Mouse (Mus musculus) intestine, embryonic 15.5 days (tissue): Measurements from ENCODE around the gene Hpcal1. TPM values are rescaled to one million over a fixed set of nuclear protein-coding genes. Genes with fewer than 3 reads are reported as not detected.

Experiments used
- ATAC-seq: fragments of 200-750 bp; cut with Nextera tagmentation; 2 replicates; pipeline ENCODE4 v1.8.0; 2017; ENCODE audit warnings: moderate TSS enrichment, moderate library complexity
- H3K27ac ChIP-seq: fragments of 300-500 bp; sonication (generic); 2 replicates; pipeline ENCODE4 v1.5.1; 2015; ENCODE audit warnings: mild to moderate bottlenecking, inconsistent platforms
- H3K27me3 ChIP-seq: fragments of 300-500 bp; sonication (generic); replicated peaks from 2 replicates; pipeline ENCODE4 v1.6.1; 2015; ENCODE audit warnings: inconsistent platforms
- H3K36me3 ChIP-seq: fragments of 300-500 bp; sonication (generic); 2 replicates; pipeline ENCODE4 v1.6.1; 2015; ENCODE audit warnings: inconsistent platforms
- H3K4me1 ChIP-seq: fragments of 300-500 bp; sonication (generic); replicated peaks from 2 replicates; pipeline ENCODE4 v1.6.1; 2015; ENCODE audit warnings: inconsistent platforms
- H3K4me2 ChIP-seq: fragments of 300-500 bp; sonication (generic); replicated peaks from 2 replicates; pipeline ENCODE4 v1.6.1; 2015; ENCODE audit warnings: mild to moderate bottlenecking, inconsistent platforms
- H3K4me3 ChIP-seq: fragments of 300-500 bp; sonication (generic); replicated peaks from 2 replicates; pipeline ENCODE4 v1.5.1; 2015; ENCODE audit warnings: inconsistent platforms
- H3K9ac ChIP-seq: fragments of 300-500 bp; sonication (generic); 2 replicates; pipeline ENCODE4 v1.6.1; 2015; ENCODE audit warnings: inconsistent platforms
- H3K9me3 ChIP-seq: fragments of 300-500 bp; sonication (generic); 2 replicates; pipeline ENCODE4 v1.6.1; 2016; ENCODE audit warnings: inconsistent platforms
- WGBS: fragments of 180-500 bp; shearing (Covaris S2); methylation state at CpG from one replicate; pipeline ENCODE4 v1.1.7; 2015; 5-methylcytosine and 5-hydroxymethylcytosine counted together
- polyA plus RNA-seq: library from polyadenylated mRNA; unstranded; fragments of >200 nt; fragmentation: Nextera tagmentation; extraction: Ambion mirVana; gene quantifications from 2 replicates; pipeline ENCODE4 v1.2.1, GENCODE M21; 2015

Gene Hpcal1
- polyA plus RNA-seq, 1 experiment from 2014 or later, result 46.7 TPM

- Histone ChIP-seq H3K4me2 (no peak overlapping the region), H3K4me1 (0 out of 2 replicates have a peak, but pooled peaks cover 3% of the 10 kb centered on the region), H3K9ac (no peak overlapping the region), H3K9me3 (no peaks in the 10 kb centered on the region), H3K36me3 (no peaks in the 10 kb centered on the region), H3K27me3 (no peaks in the 10 kb centered on the region), H3K4me3 (no peak overlapping the region), H3K27ac (no peak overlapping the region)
- WGBS, result 77% methylated on average over 9 of the region's 9 CpGs
- no peak for ATAC-seq
Measured at GRCm38 (mm10) chr12:17663991-17664635, 26.5 kb upstream of the Hpcal1 start.

GRCm38 (mm10) chr12:17665906-17666326, 24.7 kb upstream of the Hpcal1 start:
- WGBS, result 40% methylated on average over 7 of the region's 7 CpGs
- ATAC-seq, result peak; percentile 68
- Histone ChIP-seq H3K9ac (no peak overlapping the region), H3K27ac (no peak overlapping the region), H3K4me2 (no peak overlapping the region), H3K36me3 (no peaks in the 10 kb centered on the region), H3K4me3 (no peak overlapping the region), H3K4me1 (0 out of 2 replicates have a peak, but pooled peaks cover 3% of the 10 kb centered on the region), H3K9me3 (no peaks in the 10 kb centered on the region), H3K27me3 (no peaks in the 10 kb centered on the region)

- Histone ChIP-seq H3K27ac (no peak overlapping the region), H3K4me1 (0 out of 2 replicates have a peak, but pooled peaks cover 3% of the 10 kb centered on the region), H3K27me3 (no peaks in the 10 kb centered on the region), H3K9ac (no peak overlapping the region), H3K36me3 (no peaks in the 10 kb centered on the region), H3K4me3 (no peak overlapping the region), H3K9me3 (no peaks in the 10 kb centered on the region), H3K4me2 (no peak overlapping the region)
- peak; percentile 41; the same call in 1 of the 2 replicates for ATAC-seq
- 68% methylated on average over 2 of the region's 2 CpGs for WGBS
Measured at GRCm38 (mm10) chr12:17666616-17667015, 24.0 kb upstream of the Hpcal1 start.

- WGBS, result 44% methylated on average over 7 of the region's 7 CpGs
- no peak for ATAC-seq
- Histone ChIP-seq H3K27ac (no peak overlapping the region), H3K36me3 (no peaks in the 10 kb centered on the region), H3K4me3 (no peak overlapping the region), H3K27me3 (no peaks in the 10 kb centered on the region), H3K4me2 (no peak overlapping the region), H3K9ac (no peak overlapping the region), H3K4me1 (peaks cover 5% of the 10 kb centered on the region; the same call in 1 of the 2 replicates), H3K9me3 (no peaks in the 10 kb centered on the region)
Measured at GRCm38 (mm10) chr12:17673729-17674128, 16.9 kb upstream of the Hpcal1 start.

- no peak overlapping the region for H3K27ac ChIP-seq
- no peak for ATAC-seq
Measured at GRCm38 (mm10) chr12:17674182-17674812, 16.4 kb upstream of the Hpcal1 start.

GRCm38 (mm10) chr12:17677743-17678142, 12.9 kb upstream of the Hpcal1 start:
- H3K36me3 ChIP-seq, result no peaks in the 10 kb centered on the region
- H3K4me3 ChIP-seq, result no peak overlapping the region
- no peaks in the 10 kb centered on the region for H3K27me3 ChIP-seq
- no peaks in the 10 kb centered on the region for H3K9me3 ChIP-seq
- ATAC-seq, result no peak
- 80% methylated on average over 2 of the region's 2 CpGs for WGBS
- H3K4me2 ChIP-seq, result no peak overlapping the region
- no peak overlapping the region for H3K9ac ChIP-seq
- H3K4me1 ChIP-seq, result peaks cover 5% of the 10 kb centered on the region; the same call in 1 of the 2 replicates
- H3K27ac ChIP-seq, result no peak overlapping the region

More at GRCm38 (mm10) chr12:17674182-17674812, 16.4 kb upstream of the Hpcal1 start:
- Histone ChIP-seq H3K9me3 (no peaks in the 10 kb centered on the region), H3K4me1 (peaks cover 5% of the 10 kb centered on the region; the same call in 1 of the 2 replicates), H3K9ac (no peak overlapping the region), H3K4me2 (no peak overlapping the region), H3K4me3 (no peak overlapping the region), H3K27me3 (no peaks in the 10 kb centered on the region), H3K36me3 (no peaks in the 10 kb centered on the region)
- WGBS, result 48% methylated on average over 6 of the region's 6 CpGs

GRCm38 (mm10) chr12:17679571-17679970, 11.1 kb upstream of the Hpcal1 start:
- Histone ChIP-seq H3K9ac (no peak overlapping the region), H3K36me3 (no peaks in the 10 kb centered on the region), H3K27me3 (no peaks in the 10 kb centered on the region), H3K9me3 (no peaks in the 10 kb centered on the region), H3K4me1 (no peaks in the 10 kb centered on the region; the same call in 1 of the 2 replicates), H3K4me2 (no peak overlapping the region), H3K27ac (no peak overlapping the region), H3K4me3 (no peak overlapping the region)
- no peak for ATAC-seq
- WGBS, result 83% methylated on average over 4 of the region's 4 CpGs

- WGBS, result 85% methylated on average over 2 of the region's 2 CpGs
- Histone ChIP-seq H3K4me3 (no peak overlapping the region), H3K9ac (no peak overlapping the region), H3K4me2 (no peak overlapping the region), H3K36me3 (no peaks in the 10 kb centered on the region), H3K9me3 (no peaks in the 10 kb centered on the region), H3K4me1 (no peaks in the 10 kb centered on the region), H3K27me3 (no peaks in the 10 kb centered on the region), H3K27ac (no peak overlapping the region)
- no peak for ATAC-seq
Measured at GRCm38 (mm10) chr12:17682161-17682560, 8.5 kb upstream of the Hpcal1 start.

- Histone ChIP-seq H3K4me1 (no peaks in the 10 kb centered on the region), H3K4me2 (no peak overlapping the region), H3K4me3 (no peak overlapping the region), H3K36me3 (no peaks in the 10 kb centered on the region), H3K27me3 (no peaks in the 10 kb centered on the region), H3K9me3 (no peaks in the 10 kb centered on the region), H3K27ac (no peak overlapping the region), H3K9ac (no peak overlapping the region)
- 86% methylated on average over 1 of the region's 1 CpGs for WGBS
- ATAC-seq, result no peak
Measured at GRCm38 (mm10) chr12:17684315-17684714, 6.3 kb upstream of the Hpcal1 start.

GRCm38 (mm10) chr12:17686116-17686515, 4.5 kb upstream of the Hpcal1 start:
- no peaks in the 10 kb centered on the region for H3K9me3 ChIP-seq
- 85% methylated on average over 2 of the region's 2 CpGs for WGBS

GRCm38 (mm10) chr12:17688913-17689312, 1.7 kb upstream of the Hpcal1 start:
- H3K27me3 ChIP-seq, result no peaks in the 10 kb centered on the region
- ATAC-seq, result no peak
- no peak overlapping the region for H3K27ac ChIP-seq
- no peaks in the 10 kb centered on the region for H3K36me3 ChIP-seq
- no peak overlapping the region for H3K4me2 ChIP-seq
- WGBS, result 95% methylated on average over 3 of the region's 3 CpGs
- no peaks in the 10 kb centered on the region for H3K9me3 ChIP-seq
- no peak overlapping the region for H3K9ac ChIP-seq
- H3K4me1 ChIP-seq, result peaks cover 18% of the 10 kb centered on the region
- H3K4me3 ChIP-seq, result no peak overlapping the region

More at GRCm38 (mm10) chr12:17686116-17686515, 4.5 kb upstream of the Hpcal1 start:
- no peaks in the 10 kb centered on the region for H3K36me3 ChIP-seq
- no peaks in the 10 kb centered on the region; the same call in 1 of the 2 replicates for H3K4me1 ChIP-seq
- H3K27me3 ChIP-seq, result no peaks in the 10 kb centered on the region
- no peak overlapping the region for H3K9ac ChIP-seq
- H3K27ac ChIP-seq, result no peak overlapping the region
- no peak overlapping the region for H3K4me2 ChIP-seq
- ATAC-seq, result no peak
- no peak overlapping the region for H3K4me3 ChIP-seq

GRCm38 (mm10) chr12:17689931-17690563, 609 bp upstream of the Hpcal1 start:
- peak overlapping the region; percentile 93 for H3K4me2 ChIP-seq
- peak overlapping the region; percentile 69 for H3K9ac ChIP-seq
- H3K9me3 ChIP-seq, result no peaks in the 10 kb centered on the region
- no peaks in the 10 kb centered on the region for H3K27me3 ChIP-seq
- H3K4me3 ChIP-seq, result peak overlapping the region; percentile 65
- WGBS, result 10% methylated on average over 16 of the region's 20 CpGs
- peak overlapping the region; percentile 77 for H3K27ac ChIP-seq
- H3K4me1 ChIP-seq, result peaks cover 27% of the 10 kb centered on the region
- H3K36me3 ChIP-seq, result no peaks in the 10 kb centered on the region
- peak; percentile 92 for ATAC-seq
